Mouse (Mus musculus): ENCODE data around the gene Ddx55. TPM values are rescaled to one million over a fixed set of nuclear protein-coding genes. Genes with fewer than 3 reads are reported as not detected.

Ddx55 gene
- polyA plus RNA-seq, 1 experiment: 6.9 TPM

DNA sequence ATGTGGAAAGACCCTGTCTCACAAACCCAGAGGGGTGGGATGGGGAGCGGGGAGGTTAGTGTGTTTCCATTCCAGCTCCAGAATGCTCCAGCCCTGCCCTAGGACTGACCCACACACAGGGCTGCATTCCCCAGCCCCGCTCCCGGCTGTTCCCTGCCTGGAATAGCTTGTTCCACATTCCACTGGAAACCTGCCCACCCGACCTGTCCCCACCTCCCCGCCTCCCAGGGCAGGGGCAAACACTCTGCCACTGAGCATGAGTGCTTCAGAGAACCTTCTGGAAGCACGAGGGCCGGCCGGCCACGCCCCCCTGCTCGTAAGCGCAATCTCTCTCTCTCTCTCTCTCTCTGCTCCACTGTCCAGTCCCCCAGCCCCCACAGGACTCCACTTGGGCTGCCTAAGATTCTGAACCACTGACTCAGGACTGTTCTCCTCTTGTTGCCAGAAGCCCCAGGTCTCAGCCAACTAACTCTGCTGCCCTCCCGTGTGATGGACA is 42.9 kb upstream of the Ddx55 start:
- H3K4me3 ChIP-seq (ENCODE audit: insufficient read depth, poor library complexity, severe bottlenecking): no peak overlapping the region
- no peaks in the 10 kb centered on the region for H3K27me3 ChIP-seq (ENCODE audit: control insufficient read depth, insufficient read depth, insufficient read length)
- H3K79me2 ChIP-seq (ENCODE audit: control insufficient read depth, insufficient read depth): no peaks in the 10 kb centered on the region
- TF ChIP-seq USF1 (IDR thresholded peaks at IDR 0.05; ENCODE audit: low read depth): no peak
- no peak for TF ChIP-seq MYOG (IDR thresholded peaks at IDR 0.05; ENCODE audit: control insufficient read depth, extremely low read depth, insufficient read length)
- H3K79me3 ChIP-seq (ENCODE audit: low read depth): no peaks in the 10 kb centered on the region
- peaks cover 3% of the 10 kb centered on the region for H3K36me3 ChIP-seq (ENCODE audit: control insufficient read depth, insufficient read depth)
- H3ac ChIP-seq (ENCODE audit: control insufficient read depth, insufficient read length, low read depth): no peak overlapping the region

GRCm38 (mm10) chr5:124510536-124511050 is 42.1 kb upstream of the Ddx55 start:
- Histone ChIP-seq H3K27me3 (ENCODE audit: control insufficient read depth, insufficient read depth, insufficient read length) (no peaks in the 10 kb centered on the region), H3K4me3 (ENCODE audit: insufficient read depth, poor library complexity, severe bottlenecking) (no peak overlapping the region), H3K79me2 (ENCODE audit: control insufficient read depth, insufficient read depth) (no peaks in the 10 kb centered on the region), H3K36me3 (ENCODE audit: control insufficient read depth, insufficient read depth) (peaks cover 3% of the 10 kb centered on the region), H3ac (ENCODE audit: control insufficient read depth, insufficient read length, low read depth) (no peak overlapping the region), H3K79me3 (ENCODE audit: low read depth) (no peaks in the 10 kb centered on the region)
- TF ChIP-seq MAX (IDR thresholded peaks at IDR 0.05): no peak

DNA sequence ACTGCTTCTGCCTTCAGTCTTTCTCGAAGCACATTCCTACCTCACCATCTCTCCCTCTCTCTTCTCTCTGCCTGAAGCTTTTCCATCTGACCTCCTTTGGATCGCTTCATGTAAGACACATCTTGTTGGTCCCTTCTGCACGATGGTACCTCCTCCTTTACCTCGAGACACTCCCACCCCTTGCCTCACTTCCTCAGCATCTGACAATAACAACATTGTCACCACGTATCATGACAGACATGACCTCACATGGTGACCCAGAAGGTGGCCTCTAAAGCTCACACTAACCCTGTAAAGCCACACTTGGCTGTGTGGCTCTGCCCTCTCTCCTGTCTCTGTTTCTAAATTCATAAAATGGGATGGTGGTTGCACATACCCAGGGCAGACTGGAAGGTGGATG is 36.9 kb upstream of the Ddx55 start:
- no peak overlapping the region for H3K4me3 ChIP-seq (ENCODE audit: insufficient read depth, poor library complexity, severe bottlenecking)
- TF ChIP-seq USF1 (IDR thresholded peaks at IDR 0.05; ENCODE audit: low read depth): no peak
- no peak for TF ChIP-seq MYOD1 (IDR thresholded peaks at IDR 0.05; ENCODE audit: control insufficient read depth, insufficient read length, low read depth)
- no peak for TF ChIP-seq MAX (IDR thresholded peaks at IDR 0.05)
- no peak for TF ChIP-seq FOSL1 (IDR thresholded peaks at IDR 0.05; ENCODE audit: insufficient read depth, low read length, poor library complexity, severe bottlenecking)
- TF ChIP-seq CTCF (IDR thresholded peaks at IDR 0.05; ENCODE audit: control insufficient read depth, insufficient read depth, insufficient read length): no peak
- TF ChIP-seq CEBPB (IDR thresholded peaks at IDR 0.05; ENCODE audit: low read depth): no peak
- no peak for TF ChIP-seq MYOG (IDR thresholded peaks at IDR 0.05; ENCODE audit: control insufficient read depth, extremely low read depth, insufficient read length)

DNA sequence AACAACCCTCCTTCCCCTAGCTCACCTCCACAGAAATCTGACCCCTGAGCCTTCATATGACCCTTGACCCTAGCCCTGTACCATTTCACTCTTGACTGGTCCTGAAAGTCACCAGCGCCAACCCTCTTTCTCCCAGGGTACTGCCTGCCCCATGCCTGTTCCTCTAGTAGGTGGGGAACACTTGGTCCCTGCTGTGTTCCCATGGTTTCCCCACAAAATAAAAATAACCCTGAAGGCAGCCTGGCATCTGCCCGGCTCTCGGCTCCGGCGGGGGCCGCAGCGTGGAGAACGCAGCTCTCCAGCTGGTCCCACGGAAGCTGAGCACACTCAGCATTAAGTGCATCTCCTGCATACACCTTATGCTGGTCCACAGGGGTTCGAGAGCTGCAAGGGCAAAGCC is 34.0 kb upstream of the Ddx55 start:
- peaks cover 3% of the 10 kb centered on the region for H3K36me3 ChIP-seq (ENCODE audit: control insufficient read depth, insufficient read depth)
- H3K79me2 ChIP-seq (ENCODE audit: control insufficient read depth, insufficient read depth): no peaks in the 10 kb centered on the region
- no peak overlapping the region for H3ac ChIP-seq (ENCODE audit: control insufficient read depth, insufficient read length, low read depth)
- no peak overlapping the region for H3K4me3 ChIP-seq (ENCODE audit: insufficient read depth, poor library complexity, severe bottlenecking)
- H3K79me3 ChIP-seq (ENCODE audit: low read depth): no peaks in the 10 kb centered on the region
- TF ChIP-seq MYOG (IDR thresholded peaks at IDR 0.05; ENCODE audit: control insufficient read depth, extremely low read depth, insufficient read length) (no peak), CEBPB (IDR thresholded peaks at IDR 0.05; ENCODE audit: low read depth) (no peak), FOSL1 (IDR thresholded peaks at IDR 0.05; ENCODE audit: insufficient read depth, low read length, poor library complexity, severe bottlenecking) (no peak), MAX (IDR thresholded peaks at IDR 0.05) (no peak), MYOD1 (IDR thresholded peaks at IDR 0.05; ENCODE audit: control insufficient read depth, insufficient read length, low read depth) (no peak), CTCF (IDR thresholded peaks at IDR 0.05; ENCODE audit: control insufficient read depth, insufficient read depth, insufficient read length) (no peak), USF1 (IDR thresholded peaks at IDR 0.05; ENCODE audit: low read depth) (no peak)
- no peaks in the 10 kb centered on the region for H3K27me3 ChIP-seq (ENCODE audit: control insufficient read depth, insufficient read depth, insufficient read length)

More for the DNA sequence above, 36.9 kb upstream of the Ddx55 start:
- Histone ChIP-seq H3K79me3 (ENCODE audit: low read depth) (no peaks in the 10 kb centered on the region), H3K27me3 (ENCODE audit: control insufficient read depth, insufficient read depth, insufficient read length) (no peaks in the 10 kb centered on the region), H3K79me2 (ENCODE audit: control insufficient read depth, insufficient read depth) (no peaks in the 10 kb centered on the region), H3K36me3 (ENCODE audit: control insufficient read depth, insufficient read depth) (peaks cover 3% of the 10 kb centered on the region), H3ac (ENCODE audit: control insufficient read depth, insufficient read length, low read depth) (no peak overlapping the region)

GRCm38 (mm10) chr5:124521588-124521987 is 31.1 kb upstream of the Ddx55 start:
- Histone ChIP-seq H3K27me3 (ENCODE audit: control insufficient read depth, insufficient read depth, insufficient read length) (no peaks in the 10 kb centered on the region), H3K4me3 (ENCODE audit: insufficient read depth, poor library complexity, severe bottlenecking) (no peak overlapping the region), H3ac (ENCODE audit: control insufficient read depth, insufficient read length, low read depth) (no peak overlapping the region), H3K79me2 (ENCODE audit: control insufficient read depth, insufficient read depth) (no peaks in the 10 kb centered on the region), H3K79me3 (ENCODE audit: low read depth) (no peaks in the 10 kb centered on the region), H3K36me3 (ENCODE audit: control insufficient read depth, insufficient read depth) (no peaks in the 10 kb centered on the region)
- TF ChIP-seq MAX (IDR thresholded peaks at IDR 0.05) (no peak), CTCF (IDR thresholded peaks at IDR 0.05; ENCODE audit: control insufficient read depth, insufficient read depth, insufficient read length) (no peak), FOSL1 (IDR thresholded peaks at IDR 0.05; ENCODE audit: insufficient read depth, low read length, poor library complexity, severe bottlenecking) (no peak), CEBPB (IDR thresholded peaks at IDR 0.05; ENCODE audit: low read depth) (no peak), MYOD1 (IDR thresholded peaks at IDR 0.05; ENCODE audit: control insufficient read depth, insufficient read length, low read depth) (no peak)

GRCm38 (mm10) chr5:124523032-124523431 is 29.6 kb upstream of the Ddx55 start:
- no peak for TF ChIP-seq FOSL1 (IDR thresholded peaks at IDR 0.05; ENCODE audit: insufficient read depth, low read length, poor library complexity, severe bottlenecking)
- TF ChIP-seq CTCF (IDR thresholded peaks at IDR 0.05; ENCODE audit: control insufficient read depth, insufficient read depth, insufficient read length): no peak
- TF ChIP-seq USF1 (IDR thresholded peaks at IDR 0.05; ENCODE audit: low read depth): no peak
- no peak for TF ChIP-seq MYOG (IDR thresholded peaks at IDR 0.05; ENCODE audit: control insufficient read depth, extremely low read depth, insufficient read length)
- TF ChIP-seq CEBPB (IDR thresholded peaks at IDR 0.05; ENCODE audit: low read depth): no peak
- no peak for TF ChIP-seq MAX (IDR thresholded peaks at IDR 0.05)
- no peak for TF ChIP-seq MYOD1 (IDR thresholded peaks at IDR 0.05; ENCODE audit: control insufficient read depth, insufficient read length, low read depth)
- Histone ChIP-seq H3K4me3 (ENCODE audit: insufficient read depth, poor library complexity, severe bottlenecking) (no peak overlapping the region), H3K36me3 (ENCODE audit: control insufficient read depth, insufficient read depth) (no peaks in the 10 kb centered on the region), H3K27me3 (ENCODE audit: control insufficient read depth, insufficient read depth, insufficient read length) (no peaks in the 10 kb centered on the region), H3K79me2 (ENCODE audit: control insufficient read depth, insufficient read depth) (no peaks in the 10 kb centered on the region), H3ac (ENCODE audit: control insufficient read depth, insufficient read length, low read depth) (no peak overlapping the region), H3K79me3 (ENCODE audit: low read depth) (no peaks in the 10 kb centered on the region)

All from C2C12 (cell line).